Mouse (Mus musculus): ENCODE results near the gene Ptf1a.

DNA sequence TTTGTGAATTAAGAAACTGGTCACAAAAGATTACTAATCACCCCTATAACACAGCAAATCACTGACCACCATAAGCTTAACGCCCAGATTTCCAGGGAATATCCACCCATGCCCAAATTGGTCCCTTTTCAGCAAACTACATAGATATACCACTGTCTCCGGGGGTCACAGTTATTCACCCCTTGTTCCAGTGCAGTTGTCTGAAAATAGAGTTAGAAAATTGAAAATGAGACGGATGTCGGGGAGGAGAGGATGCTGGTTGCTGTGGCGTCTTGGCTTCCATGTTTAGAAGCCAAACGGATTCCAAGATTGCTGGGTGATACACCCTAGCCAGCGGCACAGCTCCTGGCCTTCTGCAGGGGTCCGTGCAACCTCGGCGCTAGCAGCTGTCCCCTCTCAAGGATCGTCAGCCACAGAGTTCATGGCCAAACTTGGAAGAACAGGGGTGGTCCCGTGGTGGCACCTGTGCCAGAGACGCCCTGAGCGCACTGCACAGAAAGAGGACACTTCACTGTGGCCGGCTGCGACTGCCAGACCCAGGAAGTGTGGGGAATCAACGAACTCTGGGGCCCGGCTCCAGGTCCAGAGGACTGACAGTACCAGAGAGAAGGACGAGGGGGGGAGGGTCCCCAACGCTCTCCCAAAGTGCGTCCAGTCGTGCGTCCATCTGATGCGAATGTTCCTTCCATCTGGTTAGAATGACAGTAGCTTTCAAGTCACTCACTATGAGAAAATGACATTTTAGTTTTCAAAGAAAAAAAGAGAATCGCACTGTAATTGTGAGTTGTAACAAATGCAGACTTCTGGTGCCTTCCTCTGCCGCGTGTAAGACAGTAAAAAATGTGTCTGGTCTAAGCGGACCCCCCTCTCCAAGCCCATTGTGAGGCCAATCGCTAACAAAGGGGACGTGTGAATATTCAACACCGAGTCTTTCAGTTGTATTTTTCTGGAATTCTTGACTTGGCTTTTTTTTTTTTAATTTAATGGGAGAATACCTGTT is 15.5 kb upstream of the Ptf1a start:
- TF ChIP-seq SRF (IDR thresholded peaks at IDR 0.05; ENCODE audit: control insufficient read depth, insufficient read length, low read depth) (no peak), POLR2A (IDR thresholded peaks at IDR 0.05; ENCODE audit: insufficient read length, low read depth) (no peak), REST (IDR thresholded peaks at IDR 0.05; ENCODE audit: insufficient read depth, insufficient read length) (no peak), MAX (IDR thresholded peaks at IDR 0.05; ENCODE audit: low read depth) (no peak), TCF12 (IDR thresholded peaks at IDR 0.05; ENCODE audit: insufficient read depth, poor library complexity, severe bottlenecking) (no peak), CEBPB (IDR thresholded peaks at IDR 0.05; ENCODE audit: insufficient read depth, poor library complexity, severe bottlenecking) (no peak), POLR2AphosphoS2 (IDR thresholded peaks at IDR 0.05; ENCODE audit: insufficient read length, low read depth) (no peak)
